Mouse (Mus musculus): Measurements from ENCODE around the gene 4930512M02Rik.

- TF ChIP-seq CTCF (IDR thresholded peaks at IDR 0.05; ENCODE audit: low read depth) (no peak), EP300 (optimal IDR thresholded peaks at IDR 0.05) (no peak)
These were observed 41.2 kb downstream of the 4930512M02Rik start for GRCm38 (mm10) chr11:11586423-11586822.

Data from stomach, postnatal 0 days (tissue).